Mouse (Mus musculus) cerebellum, adult (tissue): ENCODE results near the gene Rragd.

Experiments used
- ATAC-seq: cut with Nextera tagmentation; 2 replicates; pipeline ENCODE4 v1.9.2; 2017; ENCODE audit warnings: mild to moderate bottlenecking, moderate library complexity, mixed read lengths; ENCODE audit not compliant: insufficient number of reproducible peaks, low FRiP score, low TSS enrichment

Gene Rragd

GRCm38 (mm10) chr4:33031195-33031960 is 48.5 kb downstream of the Rragd start, which contains the start of gene Ube2j1:
Ube2j1 (plus strand) TSS chr4:33031416.
- peak; percentile 95 for ATAC-seq

- ATAC-seq, result no peak
Observed at GRCm38 (mm10) chr4:33032045-33032444, 49.2 kb downstream of the Rragd start.

GRCm38 (mm10) chr4:33033515-33033914 is 50.7 kb downstream of the Rragd start:
- no peak for ATAC-seq

- ATAC-seq, result no peak
Observed at GRCm38 (mm10) chr4:33039826-33040225, 57.0 kb downstream of the Rragd start.

- ATAC-seq, result no peak
Observed at GRCm38 (mm10) chr4:33049601-33050000, 66.8 kb downstream of the Rragd start.

GRCm38 (mm10) chr4:33052055-33052454 is 69.2 kb downstream of the Rragd start:
- no peak for ATAC-seq

- no peak for ATAC-seq
Observed at GRCm38 (mm10) chr4:33052650-33053049, 69.8 kb downstream of the Rragd start.

- ATAC-seq, result no peak
Observed at GRCm38 (mm10) chr4:33054426-33054825, 71.6 kb downstream of the Rragd start.

- no peak for ATAC-seq
Observed at GRCm38 (mm10) chr4:33056317-33056716, 73.5 kb downstream of the Rragd start.

- ATAC-seq, result no peak
Observed at GRCm38 (mm10) chr4:33057890-33058687, 75.3 kb downstream of the Rragd start.

- no peak for ATAC-seq
Observed at GRCm38 (mm10) chr4:33061158-33061557, 78.3 kb downstream of the Rragd start.

- no peak for ATAC-seq
Observed at GRCm38 (mm10) chr4:33062981-33063380, 80.1 kb downstream of the Rragd start, which contains the start of gene Gabrr2. Gabrr2 (plus strand) TSS chr4:33062999.

- no peak for ATAC-seq
Observed at GRCm38 (mm10) chr4:33064986-33065385, 82.1 kb downstream of the Rragd start.

GRCm38 (mm10) chr4:33066223-33066960 is 83.6 kb downstream of the Rragd start:
- ATAC-seq, result no peak

GRCm38 (mm10) chr4:33067331-33067730 is 84.5 kb downstream of the Rragd start:
- no peak for ATAC-seq

GRCm38 (mm10) chr4:33067826-33068225 is 85.0 kb downstream of the Rragd start:
- ATAC-seq, result no peak

- ATAC-seq, result peak; percentile 94
Observed at GRCm38 (mm10) chr4:33068894-33069293, 86.1 kb downstream of the Rragd start.

- ATAC-seq, result no peak
Observed at GRCm38 (mm10) chr4:33070326-33070725, 87.5 kb downstream of the Rragd start.

GRCm38 (mm10) chr4:33071337-33071736 is 88.5 kb downstream of the Rragd start:
- ATAC-seq, result no peak
